Mouse (Mus musculus) forebrain, postnatal 0 days (tissue): ENCODE measurements at regions not wholly inside any gene's neighbourhood (a gene's known extent, or its start where the extent isn't known, plus 50 kb on each side); places are given as distances from the start of the nearest gene placed in this dataset.

Experiments used
- ATAC-seq: fragments of 200-750 bp; cut with Nextera tagmentation; 2 replicates; pipeline ENCODE4 v1.8.0; 2017; ENCODE audit warnings: mild to moderate bottlenecking, moderate library complexity
- DNase-seq: peaks from one replicate; pipeline ENCODE4 v3.0.0-alpha.2; 2015
- H3K27ac ChIP-seq: fragments of 300-500 bp; sonication (generic); 2 replicates; pipeline ENCODE4 v1.5.1; 2014; ENCODE audit warnings: low read depth, mild to moderate bottlenecking, antibody characterized with exemption, low read length, moderate library complexity, mixed read lengths
- H3K27me3 ChIP-seq: fragments of 300-500 bp; sonication (generic); 2 replicates; pipeline ENCODE4 v1.6.1; 2014; ENCODE audit warnings: mild to moderate bottlenecking, low read length, mixed read lengths; ENCODE audit not compliant: insufficient read depth
- H3K36me3 ChIP-seq: fragments of 300-500 bp; sonication (generic); 2 replicates; pipeline ENCODE4 v1.6.1; 2014; ENCODE audit warnings: mild to moderate bottlenecking, moderate library complexity; ENCODE audit not compliant: insufficient read depth
- H3K4me1 ChIP-seq: fragments of 300-500 bp; sonication (generic); 2 replicates; pipeline ENCODE4 v1.6.1; 2014; ENCODE audit warnings: antibody characterized with exemption; ENCODE audit not compliant: insufficient read depth
- H3K4me2 ChIP-seq: fragments of 300-500 bp; sonication (generic); 2 replicates; pipeline ENCODE4 v1.6.1; 2014; ENCODE audit warnings: low read depth, mild to moderate bottlenecking, moderate library complexity
- H3K4me3 ChIP-seq: fragments of 300-500 bp; sonication (generic); 2 replicates; pipeline ENCODE4 v1.5.1; 2014; ENCODE audit warnings: low read depth, low read length, mixed read lengths
- H3K9ac ChIP-seq: fragments of 300-500 bp; sonication (generic); 2 replicates; pipeline ENCODE4 v1.6.1; 2014; ENCODE audit warnings: mild to moderate bottlenecking
- H3K9me3 ChIP-seq: fragments of 300-500 bp; sonication (generic); 2 replicates; pipeline ENCODE4 v1.6.1; 2016; ENCODE audit warnings: low read length
- CTCF ChIP-seq: sonication (generic); IDR thresholded peaks from 2 replicates; pipeline ENCODE4 v1.5.1; 2016; ENCODE audit warnings: antibody characterized with exemption, control low read depth, low read depth
- WGBS: fragments of 180-500 bp; shearing (Covaris S2); extraction: QIAGEN DNeasy Blood & Tissue Kit; methylation state at CpG from one replicate; pipeline ENCODE4 v1.1.7; 2014; 5-methylcytosine and 5-hydroxymethylcytosine counted together

DNA sequence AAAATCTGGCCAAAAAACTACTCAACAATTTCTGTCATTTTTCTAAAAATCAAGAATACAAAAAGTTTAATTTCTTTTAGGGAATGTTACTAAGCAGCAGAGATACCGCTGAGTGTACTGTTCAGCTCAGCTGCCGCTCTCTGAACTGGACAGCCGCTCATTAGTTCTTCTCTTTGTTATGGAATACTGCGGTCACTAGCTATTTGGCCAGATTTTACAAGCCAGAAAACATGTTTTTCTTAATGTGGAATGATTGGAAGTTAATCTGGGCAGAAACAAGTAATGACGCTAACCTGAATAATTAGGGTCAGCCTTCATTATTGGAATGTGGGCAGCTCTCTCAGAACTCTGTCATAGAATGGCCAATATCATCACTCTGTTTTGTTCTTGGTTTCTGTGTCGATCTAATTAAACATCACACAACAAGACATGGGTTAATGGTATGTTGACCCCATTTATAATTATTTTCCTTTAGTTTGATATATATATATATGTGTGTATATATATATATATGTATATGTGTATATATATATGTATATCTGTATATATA, 307.8 kb downstream of the Adgrl2 start:
- no peak for TF ChIP-seq CTCF
- Histone ChIP-seq H3K36me3 (no peaks in the 10 kb centered on the region), H3K27me3 (no peaks in the 10 kb centered on the region), H3K9ac (no peak overlapping the region), H3K4me3 (no peak overlapping the region), H3K9me3 (no peaks in the 10 kb centered on the region), H3K27ac (no peak overlapping the region), H3K4me1 (no peaks in the 10 kb centered on the region), H3K4me2 (no peak overlapping the region)
- WGBS: 36% methylated on average over 6 of the region's 6 CpGs
- DNase-seq (peak; percentile 4), ATAC-seq (no peak)

DNA sequence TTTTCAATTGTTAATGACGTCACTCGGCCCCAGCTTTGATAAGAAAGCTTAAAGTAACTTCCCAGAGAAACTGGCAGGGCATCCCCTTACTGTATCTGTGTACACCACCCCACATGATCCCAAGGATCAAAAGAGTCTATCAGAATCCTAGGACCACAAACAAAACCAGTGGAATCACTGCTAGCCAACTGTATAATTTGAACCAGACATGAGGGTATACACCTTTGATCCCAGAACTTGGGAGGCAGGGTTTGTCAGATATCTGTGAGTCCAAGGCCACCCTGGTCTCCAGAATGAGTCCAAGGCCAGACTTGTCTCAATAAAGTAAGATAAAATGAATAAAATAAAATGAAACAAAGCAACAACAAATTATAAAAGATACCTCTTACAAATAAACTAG, 309.2 kb downstream of the Adgrl2 start:
- no peaks in the 10 kb centered on the region for H3K9me3 ChIP-seq
- no peaks in the 10 kb centered on the region for H3K27me3 ChIP-seq
- no peaks in the 10 kb centered on the region for H3K4me1 ChIP-seq
- no peaks in the 10 kb centered on the region for H3K36me3 ChIP-seq
- no peak overlapping the region for H3K4me2 ChIP-seq
- WGBS: 56% methylated on average over 2 of the region's 2 CpGs
- H3K27ac ChIP-seq: no peak overlapping the region
- no peak overlapping the region for H3K9ac ChIP-seq
- no peak overlapping the region for H3K4me3 ChIP-seq
- ATAC-seq (no peak), DNase-seq (no peak)
- no peak for TF ChIP-seq CTCF

DNA sequence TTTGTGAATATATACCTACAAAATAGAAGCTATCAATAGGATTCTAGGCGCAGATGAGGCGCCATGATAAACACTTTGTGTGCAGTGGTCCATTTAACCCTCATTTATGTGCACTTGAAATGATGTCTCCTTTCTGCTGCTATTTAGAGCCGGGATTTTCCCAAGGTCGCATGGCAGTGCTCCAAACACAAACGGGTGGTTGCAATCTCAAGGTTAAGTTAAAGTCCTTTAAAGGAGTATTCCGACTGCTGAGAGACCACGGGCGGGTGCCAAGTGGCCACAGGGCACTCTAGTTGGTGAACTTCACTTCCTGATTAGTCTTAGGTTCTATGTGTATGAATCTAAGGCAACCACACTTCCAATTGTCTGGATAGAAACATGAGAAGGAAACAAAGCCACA, 309.6 kb downstream of the Adgrl2 start:
- no peaks in the 10 kb centered on the region for H3K4me1 ChIP-seq
- no peak overlapping the region for H3K4me3 ChIP-seq
- H3K9me3 ChIP-seq: no peaks in the 10 kb centered on the region
- no peaks in the 10 kb centered on the region for H3K36me3 ChIP-seq
- ATAC-seq: no peak
- H3K27me3 ChIP-seq: no peaks in the 10 kb centered on the region
- H3K27ac ChIP-seq: no peak overlapping the region
- TF ChIP-seq CTCF: no peak
- DNase-seq: no peak
- no peak overlapping the region for H3K4me2 ChIP-seq
- H3K9ac ChIP-seq: no peak overlapping the region
- WGBS: 45% methylated on average over 8 of the region's 8 CpGs

DNA sequence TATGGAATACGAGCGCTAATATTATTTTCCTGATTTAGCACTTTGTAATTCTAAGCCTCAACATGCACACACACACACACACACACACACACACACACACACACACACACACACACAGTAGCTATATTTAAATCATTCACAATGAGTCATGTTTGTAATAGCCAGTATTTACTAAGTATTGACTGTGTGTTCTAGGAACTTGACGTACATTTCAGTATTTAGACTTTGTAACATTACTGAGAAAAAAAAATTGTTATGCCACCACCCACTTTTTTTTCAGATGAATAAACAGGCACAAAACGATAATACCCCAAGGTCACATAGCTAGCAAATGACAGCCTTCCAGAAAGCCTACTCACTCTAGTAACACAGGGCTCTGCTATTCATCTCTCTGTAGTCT, 310.3 kb downstream of the Adgrl2 start:
- DNase-seq (no peak), ATAC-seq (no peak)
- Histone ChIP-seq H3K4me2 (no peak overlapping the region), H3K27ac (no peak overlapping the region), H3K27me3 (no peaks in the 10 kb centered on the region), H3K9me3 (no peaks in the 10 kb centered on the region), H3K9ac (no peak overlapping the region), H3K4me1 (no peaks in the 10 kb centered on the region), H3K4me3 (no peak overlapping the region), H3K36me3 (no peaks in the 10 kb centered on the region)
- no peak for TF ChIP-seq CTCF
- 92% methylated on average over 4 of the region's 4 CpGs for WGBS

DNA sequence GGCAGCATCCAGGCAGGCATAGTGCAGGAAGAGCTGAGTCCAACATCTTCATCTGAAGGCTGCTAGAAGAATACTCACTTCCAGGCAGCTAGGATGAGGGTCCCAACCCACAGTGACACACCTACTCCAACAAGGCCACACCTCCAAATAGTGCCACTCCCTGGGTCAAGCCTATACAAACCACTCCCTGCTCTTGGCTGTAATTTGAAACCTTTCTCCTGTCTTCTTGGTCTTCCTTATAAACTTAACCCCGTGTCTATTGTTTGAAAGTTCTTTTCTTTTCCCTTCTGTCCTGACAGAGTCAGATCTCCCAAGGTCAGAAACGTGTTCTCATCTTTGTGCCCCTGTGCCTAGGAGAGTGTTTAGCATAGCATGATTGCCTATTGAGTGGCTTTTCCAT, 311.2 kb downstream of the Adgrl2 start:
- no peak overlapping the region for H3K9ac ChIP-seq
- H3K36me3 ChIP-seq: no peaks in the 10 kb centered on the region
- H3K27me3 ChIP-seq: no peaks in the 10 kb centered on the region
- ATAC-seq (no peak), DNase-seq (no peak)
- no peak overlapping the region for H3K4me3 ChIP-seq
- H3K4me2 ChIP-seq: no peak overlapping the region
- no peaks in the 10 kb centered on the region for H3K4me1 ChIP-seq
- 50% methylated on average over 2 of the region's 2 CpGs for WGBS
- TF ChIP-seq CTCF: no peak
- no peak overlapping the region for H3K27ac ChIP-seq
- H3K9me3 ChIP-seq: no peaks in the 10 kb centered on the region

DNA sequence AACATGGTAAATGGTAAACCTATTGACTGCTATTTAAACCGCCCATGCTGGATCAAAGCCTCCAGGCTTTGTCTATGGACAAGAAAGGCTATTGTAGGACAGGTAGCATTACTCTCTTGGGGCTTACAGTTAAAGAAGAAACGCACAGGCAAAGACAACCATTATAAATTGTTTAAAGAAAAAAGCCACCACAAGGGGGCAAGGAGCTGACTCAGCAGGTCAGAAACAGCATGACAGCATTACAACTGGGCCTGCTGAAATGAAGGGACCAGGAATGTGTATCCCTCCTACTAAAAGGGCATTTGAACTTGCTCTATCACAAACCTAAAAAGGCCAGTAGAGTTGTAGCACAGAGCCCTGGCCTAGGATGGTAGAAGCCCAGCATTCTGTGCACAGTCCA, 314.3 kb downstream of the Adgrl2 start:
- ATAC-seq (no peak), DNase-seq (no peak)
- Histone ChIP-seq H3K9me3 (no peaks in the 10 kb centered on the region), H3K36me3 (no peaks in the 10 kb centered on the region), H3K9ac (no peak overlapping the region), H3K27me3 (no peaks in the 10 kb centered on the region), H3K4me1 (no peaks in the 10 kb centered on the region), H3K4me2 (no peak overlapping the region), H3K4me3 (no peak overlapping the region), H3K27ac (no peak overlapping the region)
- TF ChIP-seq CTCF: peak; percentile 17; the same call in 1 of the 2 replicates
- WGBS: 65% methylated on average over 2 of the region's 2 CpGs

DNA sequence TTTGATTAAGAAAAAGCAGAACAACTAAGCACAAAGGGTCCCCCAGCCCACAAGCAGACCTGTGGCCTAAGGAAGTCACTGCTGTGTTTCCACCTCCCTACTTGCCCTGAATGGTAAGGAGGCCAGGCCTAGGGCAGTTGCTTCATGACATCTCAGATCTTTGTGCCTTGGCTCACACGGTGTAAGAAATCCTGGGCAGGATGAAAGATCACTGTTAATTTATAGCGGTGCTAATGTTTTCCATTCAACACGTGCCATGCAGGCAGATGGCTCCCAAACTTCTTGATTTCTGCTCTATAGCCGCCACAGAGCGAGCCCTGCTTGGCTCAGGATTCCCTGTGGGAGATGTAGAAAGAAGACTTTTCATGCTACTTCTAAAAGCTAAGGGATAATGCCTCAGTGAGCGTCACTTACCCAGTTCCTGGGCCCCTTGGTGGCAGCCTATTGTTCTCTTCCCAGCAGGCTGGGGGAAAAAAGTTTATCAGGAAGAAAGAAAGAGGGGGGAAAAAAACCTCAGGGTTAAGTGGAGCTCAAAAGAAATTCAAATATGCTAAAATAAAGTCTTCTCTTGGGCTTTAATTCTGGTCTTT, 327.4 kb downstream of the Adgrl2 start:
- 10% methylated on average over 6 of the region's 6 CpGs for WGBS
- ATAC-seq (no peak), DNase-seq (peak; percentile 9)
- H3K4me3 ChIP-seq: no peak overlapping the region
- no peak overlapping the region for H3K27ac ChIP-seq
- no peaks in the 10 kb centered on the region for H3K36me3 ChIP-seq
- TF ChIP-seq CTCF: no peak
- no peaks in the 10 kb centered on the region for H3K27me3 ChIP-seq
- no peaks in the 10 kb centered on the region for H3K4me1 ChIP-seq
- H3K4me2 ChIP-seq: no peak overlapping the region
- peaks cover 4% of the 10 kb centered on the region; the same call in 1 of the 2 replicates for H3K9me3 ChIP-seq
- H3K9ac ChIP-seq: no peak overlapping the region
